Mouse (Mus musculus): ENCODE measurements around the gene E2f2. TPM values are rescaled to one million over a fixed set of nuclear protein-coding genes. Genes with fewer than 3 reads are reported as not detected.
A peak's percentile ranks its signal among the peaks of the same experiment; 100 is the strongest.

E2f2 gene
- polyA plus RNA-seq, 2 experiments from 2014 or later, result 22.0 to 34.6 TPM

- ATAC-seq, result no peak
Measured at GRCm38 (mm10) chr4:136177244-136177611, 5.0 kb downstream of the E2f2 start.

GRCm38 (mm10) chr4:136177612-136178474 lies 5.6 kb downstream of the E2f2 start:
- ATAC-seq, result no peak

GRCm38 (mm10) chr4:136178475-136178921 lies 6.3 kb downstream of the E2f2 start:
- ATAC-seq, result no peak

- ATAC-seq, result no peak
Measured at GRCm38 (mm10) chr4:136179456-136179855, 7.3 kb downstream of the E2f2 start.

- ATAC-seq, result peak; percentile 50
Measured at GRCm38 (mm10) chr4:136179998-136180397, 7.8 kb downstream of the E2f2 start.

GRCm38 (mm10) chr4:136180408-136181330 lies 8.5 kb downstream of the E2f2 start:
- ATAC-seq, result peak; percentile 82

- ATAC-seq, result no peak
Measured at GRCm38 (mm10) chr4:136181367-136181766, 9.2 kb downstream of the E2f2 start.

GRCm38 (mm10) chr4:136185375-136185774 lies 13.2 kb downstream of the E2f2 start:
- ATAC-seq, result no peak

GRCm38 (mm10) chr4:136186315-136186714 lies 14.1 kb downstream of the E2f2 start:
- no peak for ATAC-seq

GRCm38 (mm10) chr4:136186739-136187472 lies 14.7 kb downstream of the E2f2 start:
- ATAC-seq, result no peak

GRCm38 (mm10) chr4:136188973-136189737 lies 17.0 kb downstream of the E2f2 start:
- no peak for ATAC-seq

GRCm38 (mm10) chr4:136189912-136190311 lies 17.7 kb downstream of the E2f2 start:
- peak; percentile 98 for ATAC-seq

GRCm38 (mm10) chr4:136193571-136193970 lies 21.4 kb downstream of the E2f2 start:
- no peak for ATAC-seq

- no peak for ATAC-seq
Measured at GRCm38 (mm10) chr4:136195029-136195428, 22.8 kb downstream of the E2f2 start.

GRCm38 (mm10) chr4:136195629-136196028 lies 23.4 kb downstream of the E2f2 start:
- ATAC-seq, result no peak

GRCm38 (mm10) chr4:136196201-136196600 lies 24.0 kb downstream of the E2f2 start:
- no peak for ATAC-seq

GRCm38 (mm10) chr4:136198846-136199245 lies 26.7 kb downstream of the E2f2 start:
- no peak for ATAC-seq

GRCm38 (mm10) chr4:136199562-136200292 lies 27.5 kb downstream of the E2f2 start:
- ATAC-seq, result peak; percentile 52

GRCm38 (mm10) chr4:136202509-136202908 lies 30.3 kb downstream of the E2f2 start:
- no peak for ATAC-seq

- no peak for ATAC-seq
Measured at GRCm38 (mm10) chr4:136204775-136205174, 32.6 kb downstream of the E2f2 start.
